Mouse (Mus musculus): Measurements from ENCODE around the gene Krtap20-2. TPM values are rescaled to one million over a fixed set of nuclear protein-coding genes. Genes with fewer than 3 reads are reported as not detected.
"Not testable (repeated sequence)": the region's sequence is repeated elsewhere in the genome, so short reads cannot be mapped to it uniquely, and the experiment has no call there.

Gene Krtap20-2
- polyA plus RNA-seq (2014; fragmentation: Nextera tagmentation; extraction: Ambion mirVana): not detected in 2 replicates

GRCm38 (mm10) chr16:89205561-89205960 lies at the start of gene Krtap20-2:
Gene Krtap20-2, plus strand, starts transcription at chr16:89205861.
- Histone ChIP-seq H3K9ac (replicated peaks; ENCODE audit: low read length) (no peak within 1 kb of the TSS), H3K4me1 (ENCODE audit: control insufficient read depth, insufficient read depth, low read length) (no peaks in the 10 kb centered on the region), H3K27me3 (ENCODE audit: control insufficient read depth, insufficient read depth, low read length) (no peaks in the 10 kb centered on the region), H3K9me3 (replicated peaks; ENCODE audit: control insufficient read depth, low read length) (no peaks in the 10 kb centered on the region), H3K4me2 (ENCODE audit: low read depth, low read length) (no peak within 1 kb of the TSS), H3K27ac (replicated peaks; ENCODE audit: low read depth, low read length) (no peak within 1 kb of the TSS), H3K36me3 (replicated peaks; ENCODE audit: control insufficient read depth, insufficient read depth, low read depth, low read length) (no peaks in the 10 kb centered on the region), H3K4me3 (ENCODE audit: low read depth, low read length) (no peak within 1 kb of the TSS)
- no peak for DNase-seq (ENCODE audit: low spot score)
- no peak for ATAC-seq (replicated peaks; ENCODE audit: insufficient number of reproducible peaks, low FRiP score, low TSS enrichment, low read depth)
- 70% methylated on average over 1 of the region's 1 CpGs for WGBS

GRCm38 (mm10) chr16:89157652-89158051 lies 48.0 kb upstream of the Krtap20-2 start, which contains the start of gene Gm9789:
Gene Gm9789, plus strand, starts transcription at chr16:89157952.
- 87% methylated on average over 4 of the region's 4 CpGs for WGBS
- H3K27me3 ChIP-seq (ENCODE audit: control insufficient read depth, insufficient read depth, low read length): no peaks in the 10 kb centered on the region
- ATAC-seq (replicated peaks; ENCODE audit: insufficient number of reproducible peaks, low FRiP score, low TSS enrichment, low read depth): no peak
- H3K4me3 ChIP-seq (ENCODE audit: low read depth, low read length): no peak within 1 kb of the TSS
- H3K4me2 ChIP-seq (ENCODE audit: low read depth, low read length): no peak within 1 kb of the TSS
- no peaks in the 10 kb centered on the region for H3K9me3 ChIP-seq (replicated peaks; ENCODE audit: control insufficient read depth, low read length)
- no peak within 1 kb of the TSS for H3K9ac ChIP-seq (replicated peaks; ENCODE audit: low read length)
- DNase-seq (ENCODE audit: low spot score): no peak
- no peaks in the 10 kb centered on the region for H3K4me1 ChIP-seq (ENCODE audit: control insufficient read depth, insufficient read depth, low read length)
- no peaks in the 10 kb centered on the region for H3K36me3 ChIP-seq (replicated peaks; ENCODE audit: control insufficient read depth, insufficient read depth, low read depth, low read length)
- no peak within 1 kb of the TSS for H3K27ac ChIP-seq (replicated peaks; ENCODE audit: low read depth, low read length)

- ATAC-seq (replicated peaks; ENCODE audit: insufficient number of reproducible peaks, low FRiP score, low TSS enrichment, low read depth); DNase-seq (ENCODE audit: low spot score); H3K9ac ChIP-seq (replicated peaks; ENCODE audit: low read length); H3K4me3 ChIP-seq (ENCODE audit: low read depth, low read length); H3K9me3 ChIP-seq (replicated peaks; ENCODE audit: control insufficient read depth, low read length); H3K4me2 ChIP-seq (ENCODE audit: low read depth, low read length); H3K27me3 ChIP-seq (ENCODE audit: control insufficient read depth, insufficient read depth, low read length); H3K36me3 ChIP-seq (replicated peaks; ENCODE audit: control insufficient read depth, insufficient read depth, low read depth, low read length); H3K27ac ChIP-seq (replicated peaks; ENCODE audit: low read depth, low read length); H3K4me1 ChIP-seq (ENCODE audit: control insufficient read depth, insufficient read depth, low read length): not testable (repeated sequence)
Observed at GRCm38 (mm10) chr16:89169190-89169589, 36.5 kb upstream of the Krtap20-2 start, which contains the start of gene Gm7735. Gene Gm7735, plus strand, starts transcription at chr16:89169490.

- no peak within 1 kb of the TSS for H3K4me2 ChIP-seq (ENCODE audit: low read depth, low read length)
- H3K9ac ChIP-seq (replicated peaks; ENCODE audit: low read length): no peak within 1 kb of the TSS
- WGBS: 74% methylated on average over 2 of the region's 2 CpGs
- no peaks in the 10 kb centered on the region for H3K27me3 ChIP-seq (ENCODE audit: control insufficient read depth, insufficient read depth, low read length)
- H3K9me3 ChIP-seq (replicated peaks; ENCODE audit: control insufficient read depth, low read length): no peaks in the 10 kb centered on the region
- ATAC-seq (replicated peaks; ENCODE audit: insufficient number of reproducible peaks, low FRiP score, low TSS enrichment, low read depth) (no peak), DNase-seq (ENCODE audit: low spot score) (no peak)
- H3K4me3 ChIP-seq (ENCODE audit: low read depth, low read length): no peak within 1 kb of the TSS
- H3K27ac ChIP-seq (replicated peaks; ENCODE audit: low read depth, low read length): no peak within 1 kb of the TSS
- no peaks in the 10 kb centered on the region for H3K36me3 ChIP-seq (replicated peaks; ENCODE audit: control insufficient read depth, insufficient read depth, low read depth, low read length)
- no peaks in the 10 kb centered on the region for H3K4me1 ChIP-seq (ENCODE audit: control insufficient read depth, insufficient read depth, low read length)
Observed at GRCm38 (mm10) chr16:89174435-89174834, 31.2 kb upstream of the Krtap20-2 start, which contains the start of gene 1110057P08Rik. Gene 1110057P08Rik, plus strand, starts transcription at chr16:89174735.

GRCm38 (mm10) chr16:89188621-89189020 lies 17.0 kb upstream of the Krtap20-2 start:
- Histone ChIP-seq H3K36me3 (replicated peaks; ENCODE audit: control insufficient read depth, insufficient read depth, low read depth, low read length) (no peaks in the 10 kb centered on the region), H3K4me3 (ENCODE audit: low read depth, low read length) (no peak overlapping the region), H3K4me1 (ENCODE audit: control insufficient read depth, insufficient read depth, low read length) (no peaks in the 10 kb centered on the region), H3K27ac (replicated peaks; ENCODE audit: low read depth, low read length) (no peak overlapping the region), H3K27me3 (ENCODE audit: control insufficient read depth, insufficient read depth, low read length) (no peaks in the 10 kb centered on the region), H3K4me2 (ENCODE audit: low read depth, low read length) (no peak overlapping the region), H3K9ac (replicated peaks; ENCODE audit: low read length) (no peak overlapping the region), H3K9me3 (replicated peaks; ENCODE audit: control insufficient read depth, low read length) (no peaks in the 10 kb centered on the region)
- WGBS: 91% methylated on average over 4 of the region's 4 CpGs
- no peak for DNase-seq (ENCODE audit: low spot score)
- ATAC-seq (replicated peaks; ENCODE audit: insufficient number of reproducible peaks, low FRiP score, low TSS enrichment, low read depth): no peak

Other genes starting within 250 kb of the Krtap20-2 start
- not detected in 2 replicates for gene Krtap16-3, start 243.0 kb upstream of the Krtap20-2 start, polyA plus RNA-seq (2014; fragmentation: Nextera tagmentation; extraction: Ambion mirVana)
- not detected in 2 replicates for gene Krtap22-2, start 195.1 kb upstream of the Krtap20-2 start, polyA plus RNA-seq (2014; fragmentation: Nextera tagmentation; extraction: Ambion mirVana)
- gene Gm10229, start 190.6 kb upstream of the Krtap20-2 start, polyA plus RNA-seq (2014; fragmentation: Nextera tagmentation; extraction: Ambion mirVana): not detected in 2 replicates
- gene Krtap6-1, start 174.2 kb upstream of the Krtap20-2 start, polyA plus RNA-seq (2014; fragmentation: Nextera tagmentation; extraction: Ambion mirVana): not detected in 2 replicates
- gene Gm10228, start 164.4 kb upstream of the Krtap20-2 start, polyA plus RNA-seq (2014; fragmentation: Nextera tagmentation; extraction: Ambion mirVana): not detected in 2 replicates
- gene Krtap6-5, start 158.0 kb upstream of the Krtap20-2 start, polyA plus RNA-seq (2014; fragmentation: Nextera tagmentation; extraction: Ambion mirVana): not detected in 2 replicates
- gene 1110025L11Rik, start 141.9 kb upstream of the Krtap20-2 start, polyA plus RNA-seq (2014; fragmentation: Nextera tagmentation; extraction: Ambion mirVana): not detected in 2 replicates
- gene Krtap6-3, start 121.8 kb upstream of the Krtap20-2 start, polyA plus RNA-seq (2014; fragmentation: Nextera tagmentation; extraction: Ambion mirVana): not detected in 2 replicates
- not detected in 2 replicates for gene Gm6358, start 65.0 kb upstream of the Krtap20-2 start, polyA plus RNA-seq (2014; fragmentation: Nextera tagmentation; extraction: Ambion mirVana)
- gene Gm10061, start 54.8 kb upstream of the Krtap20-2 start, polyA plus RNA-seq (2014; fragmentation: Nextera tagmentation; extraction: Ambion mirVana): not detected in 2 replicates
- gene Gm9789, start 47.9 kb upstream of the Krtap20-2 start, polyA plus RNA-seq (2014; fragmentation: Nextera tagmentation; extraction: Ambion mirVana): not detected in 2 replicates
- not detected in 2 replicates for gene Gm7735, start 36.4 kb upstream of the Krtap20-2 start, polyA plus RNA-seq (2014; fragmentation: Nextera tagmentation; extraction: Ambion mirVana)
- not detected in 2 replicates for gene 1110057P08Rik, start 31.1 kb upstream of the Krtap20-2 start, polyA plus RNA-seq (2014; fragmentation: Nextera tagmentation; extraction: Ambion mirVana)
- not detected in 2 replicates for gene Krtap21-1, start 198.0 kb downstream of the Krtap20-2 start, polyA plus RNA-seq (2014; fragmentation: Nextera tagmentation; extraction: Ambion mirVana)
- not detected in 2 replicates for gene Krtap6-2, start 214.2 kb downstream of the Krtap20-2 start, polyA plus RNA-seq (2014; fragmentation: Nextera tagmentation; extraction: Ambion mirVana)